Mouse (Mus musculus) brain, embryonic 14.5 days (tissue): ENCODE measurements at regions not wholly inside any gene's neighbourhood (a gene's known extent, or its start where the extent isn't known, plus 50 kb on each side); places are given as distances from the start of the nearest gene placed in this dataset.

Experiments
- CTCF ChIP-seq: fragments of 200-500 bp; IDR thresholded peaks from 2 replicates; pipeline ENCODE4 v1.5.1; 2012; ENCODE audit warnings: inconsistent platforms, mild to moderate bottlenecking, moderate library complexity, borderline replicate concordance; ENCODE audit not compliant: insufficient read depth, insufficient read length; ENCODE audit errors: extremely low read depth
- POLR2A ChIP-seq: fragments of 200-500 bp; IDR thresholded peaks from 2 replicates; pipeline ENCODE4 v1.6.1; 2012; ENCODE audit warnings: mild to moderate bottlenecking, inconsistent platforms, borderline replicate concordance; ENCODE audit not compliant: poor library complexity, insufficient read depth, insufficient read length, severe bottlenecking; ENCODE audit errors: extremely low read depth

- TF ChIP-seq CTCF (no peak), POLR2A (no peak)
Measured at GRCm38 (mm10) chr1:69370078-69370477, 262.2 kb upstream of the Erbb4 start.
